Mouse (Mus musculus): Measurements from ENCODE around the gene Trim29. TPM values are rescaled to one million over a fixed set of nuclear protein-coding genes. Genes with fewer than 3 reads are reported as not detected.

The Trim29 gene
- polyA plus RNA-seq, 1 experiment, result 0.11 TPM

DNA sequence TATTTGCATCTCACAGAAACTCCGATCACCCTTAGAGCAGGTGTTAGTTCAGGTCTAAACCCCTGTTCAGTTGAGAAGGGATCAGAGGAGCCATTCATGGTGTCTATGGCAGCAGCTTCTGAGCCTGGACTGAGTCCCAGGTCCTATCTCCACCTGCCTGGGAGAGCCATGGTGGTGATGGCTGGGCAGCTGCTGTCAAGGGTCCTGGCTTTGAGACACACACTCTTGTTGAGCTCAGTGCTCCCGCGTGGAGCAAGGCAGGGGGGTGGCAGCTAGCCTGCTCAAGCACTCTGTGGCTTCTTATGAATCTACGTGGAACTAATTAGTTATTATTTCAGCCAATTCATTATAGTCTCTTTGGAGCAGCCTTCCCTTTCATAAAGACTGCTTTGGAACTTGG, 73.2 kb downstream of the Trim29 start:
- no peak overlapping the region for H3K27ac ChIP-seq (ENCODE audit: insufficient read depth, low read depth, low read length)
- no peaks in the 10 kb centered on the region for H3K4me1 ChIP-seq (ENCODE audit: control insufficient read depth, insufficient read depth, insufficient read length, low read length)
- no peaks in the 10 kb centered on the region for H3K36me3 ChIP-seq (ENCODE audit: control insufficient read depth, insufficient read depth, low read length)
- TF ChIP-seq POLR2A (IDR thresholded peaks at IDR 0.05; ENCODE audit: low read depth, low read length) (no peak), CTCF (IDR thresholded peaks at IDR 0.05; ENCODE audit: extremely low read depth, insufficient read length, insufficient replicate concordance, low read depth, low read length) (no peak)
- H3K4me3 ChIP-seq (ENCODE audit: low read depth, low read length), result no peak overlapping the region
- whole genome bisulfite sequencing, result 65% methylated on average over 4 of the region's 4 CpGs
- no peaks in the 10 kb centered on the region for H3K27me3 ChIP-seq (ENCODE audit: control insufficient read depth, insufficient read depth, low read length)

DNA sequence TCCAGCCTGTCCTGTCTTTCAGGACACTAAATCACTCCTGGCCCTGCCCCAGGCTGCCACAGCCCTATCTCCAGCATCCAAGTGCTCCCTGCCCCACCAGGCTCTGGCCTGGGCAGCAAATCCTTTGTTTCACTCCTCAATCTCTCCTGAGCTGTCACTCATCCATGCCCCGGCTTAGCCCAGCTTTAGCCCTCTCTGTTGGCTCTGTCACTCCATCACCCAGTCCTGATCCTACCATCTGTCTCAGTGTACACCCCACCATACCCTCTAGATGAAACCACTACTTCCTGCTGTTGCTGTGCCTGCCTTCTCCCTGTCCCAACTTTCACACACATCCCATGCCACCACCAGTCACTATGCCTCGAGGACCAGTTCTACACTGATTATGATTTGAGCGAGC, 73.8 kb downstream of the Trim29 start:
- no peak for TF ChIP-seq CTCF (IDR thresholded peaks at IDR 0.05; ENCODE audit: extremely low read depth, insufficient read length, insufficient replicate concordance, low read depth, low read length)
- TF ChIP-seq POLR2A (IDR thresholded peaks at IDR 0.05; ENCODE audit: low read depth, low read length), result no peak
- Histone ChIP-seq H3K4me3 (ENCODE audit: low read depth, low read length) (no peak overlapping the region), H3K4me1 (ENCODE audit: control insufficient read depth, insufficient read depth, insufficient read length, low read length) (no peaks in the 10 kb centered on the region; the same call in 1 of the 2 replicates), H3K27me3 (ENCODE audit: control insufficient read depth, insufficient read depth, low read length) (no peaks in the 10 kb centered on the region), H3K36me3 (ENCODE audit: control insufficient read depth, insufficient read depth, low read length) (no peaks in the 10 kb centered on the region), H3K27ac (ENCODE audit: insufficient read depth, low read depth, low read length) (no peak overlapping the region)
- 66% methylated on average over 3 of the region's 3 CpGs for WGBS

Other genes starting within 250 kb of the Trim29 start
- gene Arhgef12, start 203.6 kb upstream of the Trim29 start, polyA plus RNA-seq (2012; rRNA removed), result 3.9 and 7.4 TPM in 2 replicates
- gene Tmem136, start 194.3 kb upstream of the Trim29 start, polyA plus RNA-seq (2012; rRNA removed), result 0.23 and 0.55 TPM in 2 replicates
- gene Pou2f3, start 100.5 kb upstream of the Trim29 start, polyA plus RNA-seq (2012; rRNA removed), result 0.55 and 1.2 TPM in 2 replicates
- 21.4 and 35.7 TPM in 2 replicates for gene Oaf, start 70.9 kb upstream of the Trim29 start, polyA plus RNA-seq (2012; rRNA removed)